Mouse (Mus musculus): ENCODE measurements at regions not wholly inside any gene's neighbourhood (a gene's known extent, or its start where the extent isn't known, plus 50 kb on each side); places are given as distances from the start of the nearest gene placed in this dataset.

- TF ChIP-seq CTCF (conservative IDR thresholded peaks at IDR 0.05; ENCODE audit: low read length), result peak; percentile 34
- TF ChIP-seq NANOG (IDR thresholded peaks at IDR 0.05; ENCODE audit: borderline replicate concordance, low read length), result no peak
- no peak for TF ChIP-seq POU5F1 (IDR thresholded peaks at IDR 0.05; ENCODE audit: borderline replicate concordance, low read length)
Observed at GRCm38 (mm10) chrX:70161011-70161410, 203.9 kb downstream of the Ids start.

Measured in E14TG2a.4 (cell line).